Mouse (Mus musculus) cerebellum, postnatal 25 days (tissue): ENCODE measurements around the gene 4930452B06Rik.
"Not testable (repeated sequence)": the region's sequence is repeated elsewhere in the genome, so short reads cannot be mapped to it uniquely, and the experiment has no call there.

ENCODE experiments used
- DNase-seq, 2 experiments: peaks; one replicate each; pipeline ENCODE4 v3.0.0; 2021; ENCODE audit warnings: mixed read lengths in 2 of 2

4930452B06Rik gene

GRCm38 (mm10) chr14:8665636-8666411 lies at the start of gene 4930452B06Rik:
Gene 4930452B06Rik, minus strand, starts transcription at chr14:8666240.
- peak; percentile 77 to 86 for DNase-seq

GRCm38 (mm10) chr14:8712674-8713073 lies 46.6 kb upstream of the 4930452B06Rik start:
- DNase-seq: no peak

GRCm38 (mm10) chr14:8689451-8689850 lies 23.4 kb upstream of the 4930452B06Rik start:
- DNase-seq: no peak

GRCm38 (mm10) chr14:8688462-8688861 lies 22.4 kb upstream of the 4930452B06Rik start:
- no peak for DNase-seq

- no peak for DNase-seq
Measured at GRCm38 (mm10) chr14:8686185-8686584, 20.1 kb upstream of the 4930452B06Rik start.

- DNase-seq: no peak
Measured at GRCm38 (mm10) chr14:8679896-8680295, 13.9 kb upstream of the 4930452B06Rik start.

- no peak for DNase-seq
Measured at GRCm38 (mm10) chr14:8660359-8660758, 5.7 kb downstream of the 4930452B06Rik start.

- DNase-seq: no peak
Measured at GRCm38 (mm10) chr14:8641650-8642279, 24.3 kb downstream of the 4930452B06Rik start.

- no peak for DNase-seq
Measured at GRCm38 (mm10) chr14:8632211-8632610, 33.8 kb downstream of the 4930452B06Rik start.

- DNase-seq: no peak
Measured at GRCm38 (mm10) chr14:8628406-8628805, 37.6 kb downstream of the 4930452B06Rik start.

- DNase-seq: no peak
Measured at GRCm38 (mm10) chr14:8627481-8627880, 38.6 kb downstream of the 4930452B06Rik start.

- no peak for DNase-seq
Measured at GRCm38 (mm10) chr14:8621164-8621563, 44.9 kb downstream of the 4930452B06Rik start.

- no peak for DNase-seq
Measured at GRCm38 (mm10) chr14:8620580-8620979, 45.5 kb downstream of the 4930452B06Rik start.

- DNase-seq: no peak
Measured at GRCm38 (mm10) chr14:8615636-8616035, 50.4 kb downstream of the 4930452B06Rik start.

- not testable (repeated sequence) for DNase-seq
Measured at GRCm38 (mm10) chr14:8614430-8614829, 51.6 kb downstream of the 4930452B06Rik start.

- DNase-seq: no peak
Measured at GRCm38 (mm10) chr14:8612080-8612479, 54.0 kb downstream of the 4930452B06Rik start.

GRCm38 (mm10) chr14:8610108-8610507 lies 55.9 kb downstream of the 4930452B06Rik start:
- DNase-seq: no peak

- peak; percentile 58 to 73 for DNase-seq
Measured at GRCm38 (mm10) chr14:8608559-8609171, 57.4 kb downstream of the 4930452B06Rik start.

GRCm38 (mm10) chr14:8604898-8605297 lies 61.1 kb downstream of the 4930452B06Rik start:
- DNase-seq: no peak

- no peak for DNase-seq
Measured at GRCm38 (mm10) chr14:8585031-8585430, 81.0 kb downstream of the 4930452B06Rik start.

- DNase-seq: not testable (repeated sequence)
Measured at GRCm38 (mm10) chr14:8551006-8551405, 115.0 kb downstream of the 4930452B06Rik start.

GRCm38 (mm10) chr14:8549108-8549507 lies 116.9 kb downstream of the 4930452B06Rik start:
- no peak for DNase-seq

- no peak for DNase-seq
Measured at GRCm38 (mm10) chr14:8536024-8536423, 130.0 kb downstream of the 4930452B06Rik start.

- DNase-seq: peak; percentile 5
Measured at GRCm38 (mm10) chr14:8525232-8525631, 140.8 kb downstream of the 4930452B06Rik start.
